Mouse (Mus musculus) kidney, adult 9 months (tissue): ENCODE data around the gene Htr6.
A peak's percentile ranks its signal among the peaks of the same experiment; 100 is the strongest.

Source experiments
- DNase-seq: peaks from one replicate; pipeline ENCODE4 v3.0.0; 2022

Htr6 gene

DNA sequence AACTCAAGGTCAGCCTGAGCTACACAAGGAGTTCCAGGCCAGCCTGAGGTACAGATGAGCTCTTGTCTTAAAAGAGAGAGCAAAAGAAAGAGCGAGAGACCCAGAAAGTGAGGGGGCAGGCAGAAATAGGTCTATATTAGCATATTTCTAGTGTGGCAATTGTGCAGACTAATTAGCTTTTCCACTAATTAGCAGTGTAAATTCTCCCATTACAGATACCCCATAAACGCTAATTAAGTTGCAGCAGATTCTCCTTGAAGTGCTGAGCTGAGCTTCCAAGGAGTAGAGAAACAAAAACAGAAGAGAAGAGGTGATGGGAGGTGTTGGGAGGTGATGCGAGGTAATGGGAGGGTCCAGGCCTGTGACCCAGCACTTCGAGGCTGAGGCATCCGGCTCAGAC, 32.8 kb downstream of the Htr6 start:
- no peak for DNase-seq

DNA sequence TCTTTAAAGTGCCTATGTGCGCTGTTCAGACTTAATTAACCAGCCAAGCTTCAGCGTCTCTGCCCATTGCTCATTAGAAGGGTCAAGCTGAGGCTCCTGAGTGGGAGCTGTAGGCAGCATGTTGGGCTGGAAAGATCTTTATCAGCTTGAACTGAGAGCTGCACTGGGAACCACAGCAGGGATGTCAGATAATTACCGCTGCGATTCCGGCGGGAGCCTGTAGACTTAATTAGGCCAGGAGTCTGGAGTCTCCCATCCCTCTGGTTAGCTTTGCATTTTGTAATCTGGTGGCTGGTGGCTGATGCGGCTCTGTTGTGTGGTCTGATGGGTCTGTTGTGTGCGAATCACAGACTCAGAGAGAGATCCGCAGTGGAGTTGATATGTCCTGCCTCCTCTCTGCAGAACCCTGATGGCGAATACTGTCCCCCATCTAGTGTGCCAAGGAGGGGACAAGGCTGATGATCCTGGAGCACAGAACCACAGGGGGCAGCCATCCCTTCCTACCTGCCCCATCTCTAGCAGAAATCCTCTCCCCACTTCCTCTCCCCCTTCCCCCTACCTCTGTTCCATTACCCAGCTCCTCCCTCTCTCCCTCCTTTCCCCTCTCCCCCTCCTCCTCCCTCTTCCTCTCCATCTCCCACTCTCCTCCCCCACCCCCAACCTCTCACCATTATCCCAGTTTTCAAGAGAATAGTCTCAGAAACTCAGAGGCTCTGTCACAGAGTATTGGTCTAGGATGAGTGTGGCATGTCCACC, 35.1 kb downstream of the Htr6 start:
- no peak for DNase-seq

DNA sequence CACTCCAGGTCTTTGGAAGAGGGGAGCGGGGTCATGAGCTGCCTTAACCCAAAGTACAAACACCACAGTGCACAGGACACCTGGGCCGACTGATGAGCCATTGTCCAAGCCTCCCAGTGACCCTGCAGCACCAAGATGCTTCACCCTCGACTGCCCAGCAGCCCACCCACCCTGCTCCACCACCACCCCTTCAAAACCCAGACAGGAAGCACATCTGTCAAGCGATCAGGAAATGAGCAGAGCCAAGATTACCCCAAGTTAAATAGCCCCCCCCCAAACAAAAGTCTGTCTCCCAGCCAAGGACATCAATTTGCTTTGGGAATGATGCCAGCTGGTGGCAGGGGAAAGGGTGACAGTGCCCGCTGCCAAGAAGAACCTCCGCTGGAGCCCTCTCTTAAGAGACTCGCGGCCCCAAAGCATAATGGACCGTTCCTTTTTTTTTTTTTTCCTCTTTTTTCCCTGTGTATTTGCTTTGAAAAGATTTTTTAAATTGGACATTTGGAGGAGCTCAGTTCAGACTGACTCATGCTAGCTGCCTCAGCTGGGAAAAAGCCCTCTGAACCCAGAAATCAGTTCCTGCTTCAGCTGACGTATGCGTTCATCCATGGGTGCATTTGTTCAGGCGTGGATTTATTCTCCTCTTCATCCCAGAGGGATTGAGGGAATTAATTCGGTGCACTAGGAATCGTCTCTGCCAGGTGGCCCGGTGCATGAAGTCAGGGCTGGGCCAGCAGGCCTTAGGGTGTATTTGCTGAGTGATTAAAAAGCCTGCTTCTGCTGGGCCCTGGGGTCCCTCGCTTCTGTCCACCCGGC, 37.4 kb downstream of the Htr6 start:
- DNase-seq, result peak; percentile 23

DNA sequence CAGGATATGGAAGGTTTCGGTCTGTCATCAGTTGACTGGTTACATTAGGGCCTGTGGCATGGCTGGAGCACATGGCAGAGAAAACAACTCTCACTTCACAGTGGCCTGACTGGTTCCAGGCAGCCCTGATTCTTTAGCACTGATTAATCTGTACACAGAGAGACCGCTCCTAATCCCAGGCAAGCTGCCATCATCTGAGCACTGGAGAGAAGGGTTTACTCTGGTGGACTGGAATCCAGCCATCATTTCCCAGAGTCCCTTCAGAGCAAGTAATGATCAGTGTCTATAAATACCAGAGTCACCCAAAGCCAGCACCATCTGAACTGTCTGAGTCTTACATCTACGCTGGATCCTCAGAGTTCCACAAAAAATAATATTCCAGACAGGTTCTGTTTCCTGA, 39.6 kb downstream of the Htr6 start:
- no peak for DNase-seq

DNA sequence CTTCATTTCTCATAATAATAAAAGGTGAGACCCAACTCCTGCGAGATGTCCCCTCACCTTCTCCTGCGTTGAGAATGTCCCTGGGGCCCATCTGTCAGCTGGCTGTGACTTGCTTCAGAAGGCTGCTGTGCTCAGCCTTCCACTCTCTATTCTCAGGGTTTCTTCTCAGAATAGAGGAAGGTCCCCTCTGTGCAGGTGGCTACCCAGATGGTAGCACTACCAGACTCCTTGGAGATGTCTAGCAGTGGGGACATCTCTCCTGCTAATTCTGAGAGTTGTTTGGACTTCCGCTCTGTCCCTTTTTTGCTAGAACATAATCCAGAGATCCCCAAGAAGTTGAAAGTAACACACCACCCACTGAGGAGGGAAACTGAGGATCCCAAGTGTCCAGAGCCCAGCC, 40.4 kb downstream of the Htr6 start:
- no peak for DNase-seq

DNA sequence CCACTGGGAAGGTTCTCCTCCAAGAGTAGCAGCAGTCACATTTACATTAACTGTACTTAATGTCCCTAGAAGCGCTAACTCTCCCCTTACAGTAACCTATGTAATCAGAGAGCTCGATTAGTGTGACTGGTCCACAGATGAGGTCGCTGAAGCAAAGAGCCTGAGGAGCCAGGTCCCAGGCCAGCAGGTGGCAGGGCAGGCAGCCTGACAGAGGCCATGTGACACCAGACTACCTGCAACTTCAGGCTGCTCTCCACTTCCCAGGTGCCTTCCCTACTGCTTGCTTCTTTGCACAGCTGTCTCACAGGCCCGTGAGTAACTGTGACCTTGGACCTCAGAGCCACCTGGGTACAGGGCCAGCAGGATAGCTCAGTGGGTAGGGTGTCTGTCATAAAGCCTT, 40.8 kb downstream of the Htr6 start:
- no peak for DNase-seq

DNA sequence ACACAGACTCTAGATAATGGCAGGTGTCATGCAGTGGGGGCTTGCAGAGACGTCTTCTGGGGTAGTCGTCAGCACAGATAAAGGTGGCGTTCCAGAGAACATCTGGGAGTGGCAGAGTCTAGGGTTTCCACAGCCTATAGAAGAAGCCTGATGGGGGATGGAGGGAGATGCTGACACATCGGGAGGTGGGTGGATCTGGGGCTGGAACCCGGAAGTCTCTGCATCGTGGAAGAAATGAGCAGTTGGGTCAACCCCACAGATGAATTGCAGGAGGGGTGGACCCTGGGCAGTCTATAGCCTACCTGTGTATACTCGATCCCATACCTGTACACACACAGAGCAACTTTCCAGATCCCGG, 41.4 kb downstream of the Htr6 start:
- no peak for DNase-seq

DNA sequence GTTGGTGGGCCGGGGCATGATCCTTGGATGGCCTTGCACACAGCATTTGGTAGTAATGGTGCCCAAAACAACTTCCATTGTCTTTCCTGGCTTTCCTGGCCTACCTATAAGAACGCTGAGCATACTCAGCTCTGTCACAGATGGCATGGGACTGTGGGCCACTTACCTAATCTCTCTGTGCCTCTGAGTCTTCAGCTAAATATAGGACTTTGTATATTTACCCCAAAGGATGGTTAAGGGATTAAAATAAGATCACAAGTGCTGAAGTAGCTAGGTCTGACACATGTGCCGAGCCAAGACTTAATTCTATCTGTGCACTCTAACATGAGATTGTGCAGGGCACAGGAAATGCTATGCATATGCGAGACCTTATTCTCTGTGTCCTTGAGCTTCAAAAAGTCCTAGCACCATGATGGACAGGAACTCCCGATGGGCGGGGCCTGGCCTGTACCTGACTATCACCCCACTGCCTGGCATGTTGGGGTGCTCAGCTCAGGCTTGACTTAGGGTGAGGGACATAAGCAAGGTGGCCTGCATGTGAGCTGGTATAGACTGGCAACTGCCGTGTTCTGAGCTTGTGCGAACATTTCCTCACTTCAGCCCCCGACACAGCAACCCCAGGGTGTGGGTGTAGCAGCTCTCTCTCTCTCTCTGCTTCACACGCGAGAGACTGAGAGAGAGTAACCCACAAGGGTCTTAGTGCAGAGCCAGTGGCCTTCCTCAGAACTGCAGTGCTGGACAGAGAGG, 41.9 kb downstream of the Htr6 start:
- DNase-seq, result no peak

DNA sequence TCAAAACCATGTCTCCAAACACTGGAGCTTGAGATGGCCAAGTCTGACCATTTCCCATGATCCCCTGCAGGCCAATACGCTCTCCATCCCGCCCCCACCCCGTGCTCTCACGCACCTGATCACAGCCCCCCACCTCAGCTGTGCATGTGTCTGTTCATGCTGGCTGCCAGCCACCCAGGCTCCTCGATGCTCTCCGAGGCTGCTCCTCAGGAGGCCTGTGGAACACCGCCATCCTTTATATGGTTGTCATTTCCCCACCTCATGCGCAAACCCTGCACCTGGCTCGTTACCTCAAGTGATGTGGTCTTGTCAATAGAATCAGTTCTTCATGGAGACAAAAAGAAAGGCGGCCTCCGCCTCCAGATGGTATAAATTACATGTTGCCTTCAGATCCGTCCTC, 42.8 kb downstream of the Htr6 start:
- no peak for DNase-seq

DNA sequence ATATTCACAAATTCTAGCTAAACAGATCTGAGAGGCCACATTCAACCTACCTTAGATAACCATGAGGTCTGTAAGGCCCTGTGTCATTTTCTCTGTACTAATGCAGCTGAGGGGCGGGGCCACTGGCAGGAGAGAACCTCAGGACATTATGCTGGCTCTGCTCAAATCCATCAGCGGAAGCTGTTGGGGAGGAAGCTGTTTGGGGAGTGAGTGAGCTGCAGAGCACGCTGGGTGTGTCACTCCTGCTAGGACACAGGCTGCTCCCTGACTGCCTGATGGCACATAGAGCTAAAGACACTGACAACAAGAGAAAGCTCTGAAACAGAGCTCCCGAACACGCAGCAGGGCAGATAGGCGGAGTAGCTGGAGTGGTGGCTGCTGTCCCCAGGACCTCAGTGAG, 44.7 kb downstream of the Htr6 start:
- no peak for DNase-seq

DNA sequence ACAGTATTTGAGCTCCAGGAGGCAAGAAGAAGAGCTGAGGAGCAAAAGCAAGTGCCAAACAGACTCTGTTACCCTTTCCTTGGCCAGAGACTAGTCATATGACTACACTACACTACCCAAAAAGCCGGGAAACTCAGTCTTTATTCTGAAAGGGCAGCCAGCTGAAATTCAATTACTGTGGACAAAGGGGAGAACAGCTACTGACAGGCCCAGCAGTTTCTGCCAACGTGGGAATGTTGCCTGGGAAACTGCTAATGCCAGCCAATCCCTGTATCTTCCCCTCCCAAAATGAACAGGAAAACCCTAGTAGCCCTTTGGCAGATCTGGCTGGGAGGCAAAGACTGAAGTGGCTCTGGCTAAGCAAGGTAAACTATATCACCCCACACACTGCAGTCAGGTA, 51.0 kb downstream of the Htr6 start:
- DNase-seq, result no peak

DNA sequence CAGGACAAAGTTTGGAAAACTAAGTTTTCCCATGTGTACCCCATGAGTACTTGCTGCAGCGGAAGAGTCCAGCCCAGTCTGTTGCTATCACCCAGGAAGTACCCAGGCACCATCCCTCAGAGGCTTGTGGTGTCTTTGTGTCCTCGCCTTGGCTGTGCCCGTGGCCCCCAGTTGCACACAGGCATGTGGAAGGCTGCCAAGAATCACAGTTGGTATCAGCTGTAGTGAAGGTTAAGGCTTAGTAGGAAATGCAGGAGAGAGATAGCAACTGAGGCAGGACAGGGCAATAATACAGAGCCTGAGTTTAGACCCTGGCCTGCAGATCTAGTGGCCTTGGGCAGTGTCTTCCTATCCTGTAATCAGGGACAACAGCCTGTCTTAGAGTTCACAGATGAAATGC, 55.0 kb downstream of the Htr6 start:
- no peak for DNase-seq

DNA sequence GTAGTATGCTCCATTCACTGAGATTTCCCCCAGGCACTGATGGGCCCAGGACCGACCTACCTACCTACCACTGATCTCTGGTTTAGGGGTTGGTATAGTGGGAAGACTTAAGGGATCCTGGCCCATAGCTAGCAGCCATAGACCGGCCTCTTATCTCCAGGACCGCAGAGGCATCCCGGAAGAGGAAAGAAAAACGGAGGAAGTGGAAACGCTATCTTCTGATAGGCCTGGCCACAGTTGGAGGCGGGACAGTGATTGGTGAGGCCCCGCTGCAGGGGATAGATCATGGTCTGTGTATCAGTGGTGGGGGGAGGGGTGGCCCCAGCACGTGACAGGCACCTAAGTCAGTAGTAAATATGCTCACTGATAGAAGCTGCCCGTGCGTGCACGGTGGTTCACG, 56.0 kb downstream of the Htr6 start:
- no peak for DNase-seq

DNA sequence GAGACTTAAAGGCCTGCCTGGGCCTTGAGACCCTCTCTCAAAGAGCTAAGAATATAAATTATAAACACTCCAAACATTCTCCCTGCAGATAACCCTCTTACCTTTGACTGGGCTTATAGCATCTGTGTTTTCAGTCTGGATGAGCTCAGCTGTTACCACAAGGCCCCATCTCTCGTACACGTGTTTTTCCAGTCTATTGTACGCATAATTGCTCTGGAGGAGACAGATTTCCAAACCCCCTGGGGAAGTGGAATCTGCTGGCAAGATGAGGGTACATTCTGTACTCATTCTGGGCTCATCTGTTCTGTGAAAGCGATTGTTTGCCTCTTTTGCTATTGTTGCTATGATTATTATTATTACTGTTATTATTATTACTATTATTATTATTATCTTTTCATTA, 56.4 kb downstream of the Htr6 start:
- no peak for DNase-seq

DNA sequence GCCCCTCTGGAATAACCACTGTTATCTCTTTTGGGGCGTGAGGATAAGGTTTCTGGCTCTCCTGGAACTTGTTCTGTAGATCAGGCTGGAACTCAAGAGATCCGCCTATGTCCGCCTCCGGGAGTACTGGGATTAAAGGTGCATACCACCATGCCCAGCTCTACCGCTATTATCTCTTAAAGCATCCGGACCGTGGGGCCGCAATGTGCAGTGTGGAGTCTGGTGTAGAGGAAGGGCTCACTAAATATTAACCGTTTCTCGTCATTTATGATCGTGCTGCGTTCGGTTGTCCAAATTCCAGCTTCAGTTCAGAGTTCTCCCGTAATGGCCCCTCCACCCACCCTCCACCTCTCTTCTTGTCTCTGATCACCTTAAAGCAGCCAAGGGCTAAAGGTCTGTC, 57.0 kb downstream of the Htr6 start:
- peak; percentile 37 for DNase-seq

DNA sequence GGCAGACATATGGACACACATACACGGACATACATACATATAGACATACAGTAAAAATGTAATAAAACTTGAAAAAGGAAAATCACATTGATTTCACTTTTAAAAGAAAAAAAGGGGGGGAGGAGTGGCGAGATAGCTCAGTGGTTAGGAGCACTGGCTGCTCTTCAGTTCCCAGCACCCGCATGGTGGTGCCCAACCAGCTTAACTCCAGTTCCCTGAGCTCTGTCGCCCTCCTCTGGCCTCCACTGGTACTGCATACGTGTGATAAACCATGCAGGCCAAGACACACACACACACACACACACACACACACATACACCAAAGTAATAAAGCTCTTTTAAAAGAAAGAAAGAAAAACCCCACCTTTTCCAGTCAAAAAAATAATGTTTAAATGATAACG, 60.6 kb downstream of the Htr6 start:
- no peak for DNase-seq

DNA sequence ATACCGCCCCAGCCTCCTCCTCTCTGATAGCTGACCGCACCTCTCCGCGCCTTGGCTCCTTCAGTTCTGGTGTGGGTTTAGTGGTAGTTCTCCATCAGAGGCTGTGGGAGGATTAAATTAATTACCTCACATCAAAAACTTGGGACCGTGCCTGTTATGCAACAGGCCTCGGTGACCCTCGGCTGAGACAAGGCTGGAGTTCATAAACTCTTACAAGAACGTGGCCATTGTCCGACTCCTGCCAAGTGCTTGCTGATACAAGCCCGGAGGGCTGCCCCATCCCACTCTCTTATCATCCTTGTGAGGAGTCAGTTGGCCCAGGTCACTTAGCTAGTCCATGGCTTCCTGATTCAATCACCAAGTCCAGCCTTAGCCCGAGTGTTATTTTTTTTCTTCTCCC, 62.1 kb downstream of the Htr6 start:
- no peak for DNase-seq

DNA sequence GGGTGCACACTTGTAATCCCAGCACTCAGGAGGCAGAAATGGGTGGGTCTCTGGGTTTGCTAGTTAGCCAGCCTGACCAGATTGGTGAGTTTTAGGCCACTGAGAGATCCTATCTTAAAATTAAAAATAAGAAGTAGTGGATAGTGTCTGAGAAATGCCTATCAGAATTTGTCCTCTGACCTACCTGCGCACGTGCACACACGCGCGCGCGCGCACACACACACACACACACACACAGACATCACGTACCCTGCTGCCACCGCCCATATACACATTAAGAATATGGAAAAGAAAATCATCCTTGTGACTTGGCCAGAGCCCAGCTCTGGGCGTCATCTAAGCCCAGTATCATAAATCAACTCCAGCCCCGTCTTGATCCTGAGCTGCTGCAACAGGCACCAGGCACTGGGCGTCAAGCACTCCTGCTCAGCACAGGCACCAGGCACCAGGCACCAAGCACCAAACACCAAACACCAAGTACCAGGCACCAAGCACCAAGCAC, 64.1 kb downstream of the Htr6 start:
- no peak for DNase-seq
